ENCODE assay signal across 9 mouse cellular contexts in genomic region chr5:121215380-121216125, GRCm38 (mm10). TPM values are rescaled to one million over a fixed set of nuclear protein-coding genes. Genes with fewer than 3 reads are reported as not detected.
DNase-seq lines count a peak whose midpoint lies in the region.
"Had no signal": no experiment of that assay in that cellular context is flagged by ENCODE, and none has a peak within 500 bp of the region (broad histone marks: within the 10 kb centered on the region; RNA-seq: fewer than 3 reads in every experiment).

No protein-coding gene starts in this region.

- intact Hi-C loops in heart, postnatal 25 days (cut with DNase I) = loop anchor here (1.0 to 5.0 kb wide), 3 partner anchors 52 to 182 kb away; partner anchors contain the start of gene Naa25
- intact Hi-C loops in gastrocnemius, postnatal 36 days (cut with DNase I) = loop anchor here (1.0 to 5.0 kb wide), 2 partner anchors 51 to 162 kb away; no protein-coding TSS in a partner anchor

- no peaks in the 10 kb centered on the region for H3K9me3 ChIP-seq in megakaryocyte, embryonic 14.5 days

- peaks cover 33% of the 10 kb centered on the region for H3K36me3 ChIP-seq in megakaryocyte, embryonic 14.5 days (replicated peaks; ENCODE audit: low read length)

- H3K27me3 ChIP-seq in megakaryocyte, embryonic 14.5 days (replicated peaks) = no peaks in the 10 kb centered on the region

- peak overlapping the region; percentile 56 for H3K4me3 ChIP-seq in megakaryocyte, embryonic 14.5 days (replicated peaks)
- H3K4me3 ChIP-seq: myocyte had no signal

- peaks cover 28% of the 10 kb centered on the region for H3K4me1 ChIP-seq in megakaryocyte, embryonic 14.5 days

- peak; percentile 41 to 80 for DNase-seq in heart, adult 18-20 months
- DNase-seq in heart, postnatal 25 days (ENCODE audit: low spot score) = no peak
- DNase-seq in MN1 (ENCODE audit: low spot score) = peak; percentile 76
- DNase-seq in cerebellum, postnatal 10 days = peak; percentile 85 to 88
- peak; percentile 49 to 53 for DNase-seq in gastrocnemius, postnatal 36 days
- DNase-seq in left cerebral cortex, adult 18-20 months (ENCODE audit: low spot score in 2 of 2) = peak; percentile 74 to 76
- DNase-seq in spleen, postnatal 14 days (ENCODE audit: low spot score in 2 of 2) = peak; percentile 57 to 72

RNA-seq across cellular contexts. Expression of gene Hectd4, which starts 4.5 kb away (rescaled TPM):
- total RNA-seq in heart, adult 18-20 months (2021) = 10 to 100 TPM; 23.2 to 23.4 TPM
- 10 to 100 TPM; 19.3 to 23.0 TPM for total RNA-seq in heart, postnatal 25 days (2021)
- 10 to 100 TPM; 10.9 to 12.1 TPM for total RNA-seq in gastrocnemius, postnatal 36 days (2021)
- 100 to 1,000 TPM; 163 to 164 TPM for total RNA-seq in left cerebral cortex, adult 18-20 months (2021)
- 8.6 and 14.0 TPM in 2 replicates for polyA plus RNA-seq in megakaryocyte, embryonic 14.5 days (2012; ENCODE audit: insufficient read depth, low replicate concordance)

RNA-seq across cellular contexts. Expression of gene Rpl6, which starts 11.3 kb away (rescaled TPM):
- total RNA-seq in heart, adult 18-20 months (2021) = 100 to 1,000 TPM; 479 to 585 TPM
- total RNA-seq in heart, postnatal 25 days (2021) = 100 to 1,000 TPM; 521 to 551 TPM
- 100 to 1,000 TPM; 382 to 446 TPM for total RNA-seq in gastrocnemius, postnatal 36 days (2021)
- 100 to 1,000 TPM; 457 to 473 TPM for total RNA-seq in left cerebral cortex, adult 18-20 months (2021)
- 95.5 and 547 TPM in 2 replicates for polyA plus RNA-seq in megakaryocyte, embryonic 14.5 days (2012; ENCODE audit: insufficient read depth, low replicate concordance)

RNA-seq across cellular contexts. Expression of gene Ptpn11, which starts 24.4 kb away (rescaled TPM):
- total RNA-seq in heart, adult 18-20 months (2021) = 100 to 1,000 TPM; 172 to 174 TPM
- 100 to 1,000 TPM; 175 to 181 TPM for total RNA-seq in heart, postnatal 25 days (2021)
- 10 to 100 TPM; 59.1 to 77.7 TPM for total RNA-seq in gastrocnemius, postnatal 36 days (2021)
- 100 to 1,000 TPM in 1 of 2 experiments, 10 to 100 TPM in 1; 96.8 to 105 TPM for total RNA-seq in left cerebral cortex, adult 18-20 months (2021)
- polyA plus RNA-seq in megakaryocyte, embryonic 14.5 days (2012; ENCODE audit: insufficient read depth, low replicate concordance) = 45.4 and 67.9 TPM in 2 replicates

Comparison
In these comparisons a context has a peak if more than half of its experiments do, and no peak if none do; other contexts are left out.
1. RNA of gene Hectd4, which starts 4.5 kb away (total RNA-seq): 163 to 164 TPM in left cerebral cortex, adult 18-20 months; 23.2 to 23.4 TPM in heart, adult 18-20 months, 19.3 to 23.0 TPM in heart, postnatal 25 days and 10.9 to 12.1 TPM in gastrocnemius, postnatal 36 days; every median in the first group is over 4 times any median in the second.